Mouse (Mus musculus) erythroblast, embryonic 14.5 days (primary cell): ENCODE results near the gene Mindy1.

Experiments used
- GATA1 ChIP-seq: IDR thresholded peaks from 2 replicates; pipeline ENCODE4 v1.6.1; 2012; ENCODE audit warnings: low read length, inconsistent platforms, mixed read lengths
- TAL1 ChIP-seq: IDR thresholded peaks from 3 replicates; pipeline ENCODE4 v1.6.1; 2012; ENCODE audit warnings: low read length, inconsistent platforms, mixed read lengths

- TF ChIP-seq GATA1 (no peak), TAL1 (no peak)
These were observed 43.5 kb downstream of the Mindy1 start for GRCm38 (mm10) chr3:95324454-95325144.
